Mouse (Mus musculus) cerebellum, adult 2 months (tissue): Measurements from ENCODE around the gene Rbpj. TPM values are rescaled to one million over a fixed set of nuclear protein-coding genes. Genes with fewer than 3 reads are reported as not detected.

Experiments used
- DNase-seq, 2 experiments: peaks; one replicate each; pipeline ENCODE4 v3.0.0; 2021
- H3K27ac ChIP-seq: fragments of 200-500 bp; 2 replicates; pipeline ENCODE4 v1.5.1; 2012; ENCODE audit warnings: low read length, control low read depth, inconsistent platforms; ENCODE audit not compliant: insufficient read depth
- H3K27me3 ChIP-seq: fragments of 200-500 bp; 2 replicates; pipeline ENCODE4 v1.6.1; 2012; ENCODE audit warnings: inconsistent platforms, mild to moderate bottlenecking, low read length, moderate library complexity; ENCODE audit not compliant: control insufficient read depth, insufficient read depth
- H3K4me1 ChIP-seq: fragments of 200-500 bp; 2 replicates; pipeline ENCODE4 v1.6.1; 2011; ENCODE audit warnings: low read length; ENCODE audit not compliant: control insufficient read depth, insufficient read depth
- H3K4me3 ChIP-seq: fragments of 200-500 bp; replicated peaks from 2 replicates; pipeline ENCODE3; 2011; ENCODE audit warnings: mild to moderate bottlenecking, low read depth, low read length, control low read depth; ENCODE audit not compliant: insufficient read depth
- CTCF ChIP-seq: fragments of 200-500 bp; IDR thresholded peaks from 2 replicates; pipeline ENCODE4 v1.5.1; 2011; ENCODE audit warnings: low read depth, mild to moderate bottlenecking, control low read depth, low read length, moderate library complexity, borderline replicate concordance; ENCODE audit not compliant: insufficient read depth
- POLR2A ChIP-seq: fragments of 200-500 bp; IDR thresholded peaks from 2 replicates; pipeline ENCODE4 v1.6.1; 2011; ENCODE audit warnings: low read length, control low read depth, borderline replicate concordance; ENCODE audit not compliant: insufficient read depth
- WGBS: fragments of 180-500 bp; shearing (Covaris S2); methylation state at CpG from one replicate; pipeline ENCODE4 v1.1.7; 2018; 5-methylcytosine and 5-hydroxymethylcytosine counted together
- polyA plus RNA-seq: library from polyadenylated mRNA; depleted of rRNA; stranded (reverse); fragments of >200 nt; gene quantifications from 2 replicates; pipeline ENCODE4 v1.2.3, GENCODE M21; 2012

Gene Rbpj
- polyA plus RNA-seq, 1 experiment = 19.6 TPM

DNA sequence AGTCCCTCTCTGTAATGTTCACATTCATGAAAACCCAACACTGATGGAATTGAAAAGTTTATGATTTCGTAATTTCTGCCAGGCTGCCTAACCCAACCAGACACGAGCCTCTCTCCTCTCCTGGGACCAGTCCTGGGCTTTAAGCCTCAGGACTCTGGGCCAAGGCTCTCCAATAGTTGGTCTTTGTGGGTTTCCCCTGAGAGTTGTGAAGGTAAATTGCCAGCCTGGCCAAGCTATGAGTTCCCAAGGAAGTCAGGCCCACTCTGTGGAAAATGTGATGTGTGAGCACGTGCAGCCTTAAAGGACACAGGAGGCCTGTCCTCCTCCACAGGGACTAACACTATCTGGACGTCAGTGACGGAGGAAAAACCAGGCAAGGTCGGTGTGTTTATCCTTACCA, 85.4 kb downstream of the Rbpj start:
- 62% methylated on average over 6 of the region's 6 CpGs for WGBS
- H3K4me3 ChIP-seq = no peak overlapping the region
- TF ChIP-seq POLR2A (no peak), CTCF (no peak)
- no peaks in the 10 kb centered on the region for H3K4me1 ChIP-seq
- DNase-seq = no peak
- H3K27me3 ChIP-seq = no peaks in the 10 kb centered on the region
- no peak overlapping the region for H3K27ac ChIP-seq

DNA sequence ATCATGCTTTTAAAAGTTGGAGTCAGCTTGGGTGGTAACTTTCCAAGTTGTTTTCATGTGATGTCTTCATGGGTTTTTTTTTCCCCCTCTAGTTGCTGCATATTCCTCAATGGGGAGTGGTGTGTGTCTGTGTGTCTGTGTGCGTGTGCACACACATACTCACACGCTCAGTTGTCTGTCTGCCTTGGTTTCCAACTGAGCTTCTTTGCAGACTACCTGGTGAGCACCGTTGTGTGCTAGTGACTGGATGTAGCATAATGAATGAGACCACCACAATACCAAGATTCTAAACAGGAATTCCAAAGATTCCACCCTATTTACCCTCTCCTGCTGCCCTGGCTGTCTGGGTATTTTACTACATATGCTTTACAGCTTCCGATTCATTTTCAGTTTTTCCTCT, 86.0 kb downstream of the Rbpj start:
- no peak for DNase-seq
- no peaks in the 10 kb centered on the region for H3K27me3 ChIP-seq
- H3K4me1 ChIP-seq = no peaks in the 10 kb centered on the region
- H3K27ac ChIP-seq = no peak overlapping the region
- WGBS = 53% methylated on average over 4 of the region's 4 CpGs
- H3K4me3 ChIP-seq = no peak overlapping the region
- TF ChIP-seq CTCF (no peak), POLR2A (no peak)

DNA sequence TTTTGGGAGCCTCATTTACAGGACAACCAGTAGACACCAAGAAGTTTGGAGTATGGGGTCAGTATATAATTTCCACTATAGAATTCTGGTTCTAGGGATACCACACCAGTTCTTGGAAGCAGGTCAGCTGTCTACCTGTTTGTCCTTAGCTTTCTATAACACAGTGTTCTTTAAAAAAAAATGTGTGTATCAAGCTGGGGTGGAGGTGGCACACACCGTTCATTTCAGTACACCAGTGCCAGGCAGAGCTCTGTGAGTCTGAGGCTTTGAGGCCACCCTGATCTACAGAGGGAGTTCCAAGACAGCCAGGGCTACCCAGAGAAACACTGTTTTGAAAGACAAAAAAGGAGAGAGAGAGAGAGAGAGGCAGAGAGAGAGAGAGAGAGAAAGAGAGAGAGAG, 87.3 kb downstream of the Rbpj start:
- Histone ChIP-seq H3K4me1 (no peaks in the 10 kb centered on the region), H3K27ac (no peak overlapping the region), H3K27me3 (no peaks in the 10 kb centered on the region), H3K4me3 (no peak overlapping the region)
- no peak for DNase-seq
- WGBS = 88% methylated on average over 1 of the region's 1 CpGs
- TF ChIP-seq POLR2A = no peak
- no peak for TF ChIP-seq CTCF

DNA sequence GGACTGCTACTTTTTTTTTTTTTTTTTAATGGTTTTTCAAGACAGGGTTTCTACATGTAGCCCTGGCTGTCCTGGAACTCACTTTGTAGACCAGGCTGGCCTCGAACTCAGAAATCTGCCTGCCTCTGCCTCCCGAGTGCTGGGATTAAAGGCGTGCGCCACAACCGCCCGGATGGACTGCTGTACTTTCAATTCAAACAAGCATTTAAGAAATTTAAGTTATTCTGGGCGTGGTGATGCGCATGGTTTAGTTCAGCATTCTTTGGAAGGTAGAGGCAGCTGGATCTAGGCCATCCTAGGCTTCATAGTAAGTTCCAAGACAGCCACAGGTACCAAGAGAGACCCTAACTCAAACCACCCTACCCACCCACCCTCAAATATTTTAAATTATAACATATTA, 88.2 kb downstream of the Rbpj start:
- no peak for TF ChIP-seq POLR2A
- no peak for TF ChIP-seq CTCF
- H3K4me3 ChIP-seq = no peak overlapping the region
- no peak for DNase-seq
- no peak overlapping the region for H3K27ac ChIP-seq
- 97% methylated on average over 8 of the region's 8 CpGs for WGBS
- H3K4me1 ChIP-seq = no peaks in the 10 kb centered on the region
- H3K27me3 ChIP-seq = no peaks in the 10 kb centered on the region

DNA sequence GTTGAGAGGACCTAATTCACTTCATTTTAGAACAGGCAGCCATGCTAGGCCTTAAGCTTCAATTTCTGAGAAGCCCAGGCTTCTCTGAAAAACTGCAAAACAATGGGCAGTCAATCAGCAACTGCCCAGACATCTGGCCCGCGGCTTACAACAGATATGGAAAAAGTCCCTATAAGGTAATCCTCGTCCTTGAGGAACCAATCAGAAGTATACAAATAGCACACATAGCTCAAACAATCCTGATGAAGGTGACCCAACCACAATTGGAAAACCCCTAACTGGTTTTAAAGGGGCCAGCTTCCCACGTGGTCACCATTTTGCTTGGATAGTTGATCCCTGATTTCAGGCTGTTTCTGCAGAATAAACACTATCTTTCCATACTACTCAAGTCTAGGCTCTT, 89.0 kb downstream of the Rbpj start:
- no peaks in the 10 kb centered on the region for H3K27me3 ChIP-seq
- 88% methylated on average over 4 of the region's 4 CpGs for WGBS
- H3K27ac ChIP-seq = no peak overlapping the region
- DNase-seq = no peak
- TF ChIP-seq CTCF = no peak
- no peak for TF ChIP-seq POLR2A
- no peaks in the 10 kb centered on the region for H3K4me1 ChIP-seq
- no peak overlapping the region for H3K4me3 ChIP-seq

DNA sequence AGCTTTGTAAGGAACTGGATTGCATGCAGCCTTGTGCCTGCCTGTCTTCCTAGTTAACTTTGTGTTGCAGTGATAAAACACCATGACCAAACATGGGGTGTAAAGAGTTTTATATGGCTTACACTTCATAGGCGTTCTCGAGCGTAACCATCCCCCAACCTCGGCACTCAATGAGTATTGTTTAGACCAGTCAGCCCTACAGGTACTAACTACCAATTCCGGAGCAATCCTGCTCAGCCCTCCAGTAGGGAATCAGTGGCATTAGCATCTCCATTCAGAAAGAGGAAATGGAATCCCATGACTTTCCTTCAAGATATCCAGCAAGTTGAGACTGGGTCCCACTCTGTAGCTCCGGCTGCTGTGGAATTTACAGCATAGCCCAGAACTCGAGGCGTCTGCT, 89.5 kb downstream of the Rbpj start:
- DNase-seq = no peak
- Histone ChIP-seq H3K4me1 (no peaks in the 10 kb centered on the region), H3K27ac (no peak overlapping the region), H3K27me3 (no peaks in the 10 kb centered on the region), H3K4me3 (no peak overlapping the region)
- WGBS = 91% methylated on average over 8 of the region's 8 CpGs
- no peak for TF ChIP-seq CTCF
- TF ChIP-seq POLR2A = no peak

DNA sequence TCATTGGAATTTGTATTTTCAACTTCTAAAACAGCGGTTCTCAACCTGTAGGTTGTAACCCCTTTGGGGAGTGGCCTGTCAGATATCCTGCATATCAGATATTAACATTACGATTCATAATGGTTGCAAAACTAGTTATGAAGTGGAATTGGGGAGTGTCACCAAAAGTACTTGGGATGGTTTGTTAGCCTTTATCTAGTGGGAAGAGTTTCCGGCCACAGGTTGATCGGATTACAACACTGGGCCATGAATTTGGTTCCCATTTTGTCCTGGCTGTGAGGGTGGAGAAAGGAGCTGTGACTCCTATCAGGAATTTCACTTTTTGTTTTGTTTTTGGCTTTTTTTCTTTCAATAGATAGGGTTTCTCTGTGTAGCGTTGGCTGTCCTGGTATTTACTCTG, 90.0 kb downstream of the Rbpj start:
- whole genome bisulfite sequencing = 97% methylated on average over 5 of the region's 5 CpGs
- H3K27me3 ChIP-seq = no peaks in the 10 kb centered on the region

DNA sequence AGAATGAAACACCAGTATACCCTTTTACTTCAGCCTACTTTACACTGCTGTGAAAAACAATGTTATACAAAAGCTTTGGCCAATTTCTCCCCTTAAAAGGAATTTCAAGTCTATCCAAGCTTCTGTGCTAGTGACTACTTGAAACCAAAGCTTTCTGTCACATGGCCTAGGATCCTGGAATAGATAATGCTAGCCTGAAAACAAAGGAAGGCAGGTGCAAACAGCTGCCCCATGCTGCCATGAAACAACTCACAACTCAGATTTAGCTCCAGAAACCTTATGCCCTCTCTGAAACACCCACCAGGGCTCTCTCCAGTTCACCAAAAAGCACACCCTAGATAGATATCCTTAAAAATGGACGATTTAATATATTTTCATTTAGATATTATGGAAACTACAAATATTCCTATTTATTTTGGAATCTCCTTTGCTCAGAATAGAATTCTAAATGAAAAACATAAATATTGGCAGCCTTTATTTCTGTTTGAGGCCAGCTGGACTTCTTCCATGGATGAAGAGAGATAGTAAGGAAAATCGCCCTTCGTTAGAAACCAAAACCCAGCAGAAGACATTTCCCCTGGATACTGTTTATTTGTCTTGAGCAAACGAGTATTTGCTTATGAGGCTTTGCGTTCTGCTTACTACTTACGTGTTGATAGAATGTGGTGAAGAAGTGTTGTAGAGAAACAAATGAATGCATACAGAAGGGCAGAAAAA, 91.8 kb downstream of the Rbpj start:
- Histone ChIP-seq H3K27ac (no peak overlapping the region), H3K4me1 (no peaks in the 10 kb centered on the region), H3K4me3 (no peak overlapping the region), H3K27me3 (no peaks in the 10 kb centered on the region)
- TF ChIP-seq POLR2A (no peak), CTCF (no peak)
- WGBS = 59% methylated on average over 6 of the region's 6 CpGs
- DNase-seq = no peak

More for the DNA sequence above, 90.0 kb downstream of the Rbpj start:
- Histone ChIP-seq H3K4me1 (no peaks in the 10 kb centered on the region), H3K27ac (no peak overlapping the region), H3K4me3 (no peak overlapping the region)
- no peak for TF ChIP-seq CTCF
- TF ChIP-seq POLR2A = no peak
- DNase-seq = no peak

DNA sequence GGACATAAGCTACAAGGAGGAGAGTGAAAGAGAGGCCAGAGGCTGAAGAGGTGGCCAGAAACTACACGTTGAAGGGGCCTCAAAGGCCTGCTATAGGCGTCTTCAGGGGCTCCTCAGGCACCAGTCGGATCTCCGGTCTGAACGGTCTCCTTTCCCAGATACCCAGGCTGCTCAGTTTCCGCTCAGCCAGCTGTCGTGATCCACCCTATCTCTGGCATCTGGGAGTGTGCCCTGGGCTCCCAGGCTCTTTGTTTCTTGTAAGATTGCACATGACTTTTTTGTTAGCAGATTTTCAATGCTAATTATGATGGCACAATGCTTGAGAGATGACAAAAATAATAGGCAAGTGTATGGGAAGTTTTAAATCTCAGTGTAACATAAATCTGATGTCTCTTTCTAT, 95.2 kb downstream of the Rbpj start:
- no peak overlapping the region for H3K27ac ChIP-seq
- H3K27me3 ChIP-seq = no peaks in the 10 kb centered on the region
- no peak for DNase-seq
- H3K4me3 ChIP-seq = no peak overlapping the region
- TF ChIP-seq POLR2A (no peak), CTCF (no peak)
- H3K4me1 ChIP-seq = no peaks in the 10 kb centered on the region
- 56% methylated on average over 7 of the region's 7 CpGs for WGBS
